Mouse (Mus musculus) heart, postnatal 0 days (tissue): ENCODE data around the gene Pkig.

Source experiments
- CTCF ChIP-seq: IDR thresholded peaks from 2 replicates; pipeline ENCODE4 v1.5.1; 2016; ENCODE audit warnings: antibody characterized with exemption, control low read depth, low read depth
- EP300 ChIP-seq: IDR thresholded peaks from 2 replicates; pipeline ENCODE4 v1.6.1; 2016; ENCODE audit warnings: antibody characterized with exemption, low read depth

DNA sequence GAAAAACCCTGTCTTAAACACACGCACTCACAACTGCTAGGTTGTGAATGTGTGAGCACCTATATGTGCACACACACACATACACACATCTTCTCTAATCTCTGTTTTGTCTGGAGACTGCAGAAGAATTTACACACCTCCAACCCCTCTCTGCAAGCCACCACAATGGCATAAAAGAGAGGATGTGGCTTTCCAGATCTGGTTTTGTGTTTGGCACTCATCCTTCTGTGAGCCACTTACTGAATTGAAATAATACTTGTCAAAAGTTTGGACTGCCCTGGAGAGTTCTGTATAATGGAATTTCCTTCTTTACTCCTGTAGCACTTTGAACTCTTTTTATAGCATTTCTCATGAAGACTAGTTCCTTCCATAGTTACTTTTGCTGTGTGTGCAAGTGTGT is 8.9 kb downstream of the Pkig start:
- TF ChIP-seq CTCF: no peak
- no peak for TF ChIP-seq EP300
